Mouse (Mus musculus) heart, postnatal 4 days (tissue): Measurements from ENCODE around the gene Zbtb21. TPM values are rescaled to one million over a fixed set of nuclear protein-coding genes. Genes with fewer than 3 reads are reported as not detected.
A peak's percentile ranks its signal among the peaks of the same experiment; 100 is the strongest.
"Not testable (repeated sequence)": the region's sequence is repeated elsewhere in the genome, so short reads cannot be mapped to it uniquely, and the experiment has no call there.

Experiments
- DNase-seq: peaks from one replicate; pipeline ENCODE4 v3.0.0; 2021
- total RNA-seq, 2 experiments: library from RNA; stranded (reverse); gene quantifications; 2 replicates each; pipeline ENCODE4 v1.2.3; 2021

Zbtb21 gene
- total RNA-seq, 2 experiments from 2014 or later, result 17.1 to 18.2 TPM

DNA sequence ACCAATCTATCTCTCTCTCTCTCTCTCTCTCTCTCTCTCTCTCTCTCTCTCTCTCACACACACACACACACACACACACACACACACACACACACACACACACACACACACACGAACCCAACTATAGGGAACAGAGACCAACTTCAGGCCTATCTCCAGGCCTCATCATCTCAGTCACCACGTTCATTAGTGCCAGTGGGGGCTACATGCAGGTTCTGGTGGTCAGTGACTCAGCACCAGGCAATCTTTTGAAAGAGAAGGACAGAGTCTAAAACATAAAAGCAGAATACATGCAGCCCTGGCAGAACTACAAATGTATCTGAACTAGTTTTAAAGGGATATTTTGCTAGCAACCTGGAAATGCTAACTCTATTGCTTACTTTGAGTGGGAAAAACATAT lies 15.4 kb downstream of the Zbtb21 start:
- not testable (repeated sequence) for DNase-seq

DNA sequence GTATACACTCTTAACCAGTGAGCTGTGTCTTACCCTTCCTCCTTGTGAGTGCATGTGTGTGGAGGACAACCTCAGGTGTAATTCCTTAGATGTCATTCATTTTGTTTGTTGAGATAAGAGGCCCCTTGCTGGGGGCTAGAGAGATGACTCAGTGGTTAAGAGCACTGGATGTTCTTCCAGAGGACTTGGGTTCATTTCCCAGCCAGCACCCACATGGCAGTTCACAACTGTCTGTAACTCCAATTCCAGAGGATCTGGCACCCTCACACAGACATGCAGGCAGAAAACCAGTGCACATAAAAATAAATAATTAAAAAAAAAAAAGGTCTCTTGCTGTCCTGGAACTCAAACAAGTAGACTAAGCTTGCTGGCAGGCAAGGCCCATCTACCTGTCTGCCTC lies 20.6 kb downstream of the Zbtb21 start:
- no peak for DNase-seq

DNA sequence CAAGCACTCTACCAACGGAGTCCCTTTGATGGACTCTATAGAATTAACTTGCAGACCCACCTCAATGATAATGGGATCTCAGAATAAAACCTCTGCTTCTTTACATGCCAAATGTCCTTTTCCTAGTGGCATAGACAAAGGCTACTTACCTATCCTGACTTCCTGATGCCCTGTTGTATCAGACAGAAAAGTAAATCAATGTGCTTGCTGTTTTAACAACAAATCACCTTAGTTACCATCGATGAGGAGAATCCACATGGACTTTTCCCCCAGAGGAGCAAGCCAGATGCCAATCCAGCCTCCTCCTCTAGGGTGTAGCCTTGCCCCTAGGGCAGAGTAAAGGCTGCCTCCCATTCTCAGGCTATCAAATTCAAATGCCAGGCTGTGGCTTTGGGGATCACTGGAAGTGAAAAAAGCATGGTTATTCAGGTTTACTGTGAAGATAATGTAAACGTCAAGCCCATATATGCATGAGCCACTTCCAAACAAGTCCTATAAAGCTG lies 21.9 kb downstream of the Zbtb21 start:
- DNase-seq, result no peak

DNA sequence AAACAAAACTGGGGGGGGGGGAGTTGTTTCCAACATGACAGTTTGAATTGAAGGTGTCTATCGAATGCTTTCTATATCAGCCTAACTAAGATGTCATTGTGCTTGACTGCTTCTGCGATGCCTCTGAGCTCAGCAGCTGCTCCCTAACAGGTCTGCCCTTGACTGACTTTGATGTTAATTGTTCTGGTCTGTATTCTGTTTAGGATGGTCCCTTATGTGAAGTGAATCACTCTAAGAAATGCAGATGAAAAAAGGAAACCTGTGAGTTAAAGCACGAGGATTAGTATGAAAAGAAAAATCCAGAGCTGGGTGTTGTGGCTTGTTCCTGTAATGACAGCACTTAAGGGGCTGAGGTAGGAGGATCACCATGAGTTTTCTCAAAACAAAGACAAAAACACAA lies 26.6 kb downstream of the Zbtb21 start:
- no peak for DNase-seq

DNA sequence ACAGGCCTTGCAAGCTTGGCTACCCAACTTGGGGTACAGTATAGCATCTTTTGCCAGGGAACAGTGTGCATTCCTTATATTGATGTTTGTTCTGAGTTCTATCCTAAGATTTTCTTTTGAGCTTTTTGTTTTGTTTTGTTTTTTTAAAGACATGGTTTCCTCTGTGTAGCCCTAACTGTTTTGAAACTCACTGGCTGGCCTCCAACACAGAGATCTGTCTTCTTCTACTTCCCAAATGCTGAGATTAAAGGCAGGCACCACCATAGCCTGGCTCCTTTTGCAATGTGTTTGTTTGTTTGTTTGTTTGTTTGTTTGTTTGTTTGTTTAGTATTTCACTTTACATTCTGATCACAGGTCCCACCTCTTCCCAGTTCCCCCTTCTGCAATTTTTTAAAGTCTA lies 32.2 kb downstream of the Zbtb21 start:
- DNase-seq, result no peak

DNA sequence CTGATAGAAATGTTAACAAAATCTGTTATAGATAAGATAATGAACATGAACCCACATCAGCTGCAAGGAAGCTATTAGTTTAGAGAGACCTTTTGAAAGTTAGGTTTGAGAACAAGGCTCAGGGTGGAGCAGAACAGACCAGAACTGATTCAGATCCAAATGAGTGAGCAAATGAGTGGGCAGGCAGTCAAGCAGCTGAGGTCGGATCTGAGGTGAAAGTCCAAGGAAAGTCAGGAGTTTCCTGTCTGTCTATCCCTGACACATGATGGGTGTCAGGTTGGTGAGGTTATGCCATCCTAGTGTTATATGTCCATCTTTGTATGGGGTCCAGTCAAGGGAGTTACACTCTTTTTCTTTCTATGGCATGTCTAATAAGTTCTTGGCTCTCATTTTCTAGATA lies 32.9 kb downstream of the Zbtb21 start:
- DNase-seq, result no peak

DNA sequence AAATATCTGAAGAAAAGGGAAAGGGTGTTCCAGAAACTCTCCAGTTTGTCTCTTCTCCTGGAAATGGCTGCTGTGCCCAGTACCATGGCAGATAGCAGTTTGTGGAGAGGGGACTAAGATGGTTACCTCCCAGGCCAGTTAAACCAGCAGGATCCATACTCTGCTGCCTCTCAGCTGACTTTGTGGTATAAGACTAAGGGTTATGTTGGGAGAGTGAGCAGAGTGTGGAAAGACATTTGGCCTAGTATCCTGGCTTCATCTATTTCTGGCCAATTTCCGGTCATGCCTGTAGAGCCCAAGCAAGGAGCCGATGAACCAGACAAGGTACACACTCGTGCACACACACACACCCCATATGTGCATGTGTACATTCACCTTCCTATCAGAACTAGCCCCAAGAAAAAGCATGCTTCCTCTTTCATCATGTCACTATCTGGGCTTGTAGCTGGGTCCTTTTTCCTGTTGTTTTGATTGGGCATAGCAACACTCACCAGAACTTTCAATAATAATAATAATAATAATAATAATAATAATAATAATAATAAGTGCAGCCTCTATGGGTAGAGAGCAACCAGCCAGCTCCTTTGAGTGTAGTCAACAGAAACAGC lies 35.0 kb downstream of the Zbtb21 start:
- no peak for DNase-seq

DNA sequence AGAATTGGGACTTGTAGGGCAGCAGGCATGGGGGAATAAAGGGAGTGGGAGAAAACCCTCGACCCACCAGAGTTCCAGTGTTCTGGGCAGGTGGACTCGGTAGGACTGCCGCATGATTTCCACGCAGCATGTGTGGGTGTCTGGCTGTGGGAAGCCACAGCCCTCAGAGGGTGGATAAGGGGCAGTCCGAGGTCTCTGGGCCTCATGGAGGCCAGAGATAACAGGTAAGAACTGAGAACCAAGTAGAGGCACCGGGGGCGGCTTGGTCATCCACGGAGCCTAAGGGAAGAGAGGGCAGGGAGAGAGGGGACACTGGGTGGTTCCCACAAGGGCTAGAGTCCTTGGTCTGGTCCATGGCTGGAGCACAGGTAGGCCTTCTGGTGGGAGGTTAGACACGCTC lies 36.0 kb downstream of the Zbtb21 start:
- no peak for DNase-seq

DNA sequence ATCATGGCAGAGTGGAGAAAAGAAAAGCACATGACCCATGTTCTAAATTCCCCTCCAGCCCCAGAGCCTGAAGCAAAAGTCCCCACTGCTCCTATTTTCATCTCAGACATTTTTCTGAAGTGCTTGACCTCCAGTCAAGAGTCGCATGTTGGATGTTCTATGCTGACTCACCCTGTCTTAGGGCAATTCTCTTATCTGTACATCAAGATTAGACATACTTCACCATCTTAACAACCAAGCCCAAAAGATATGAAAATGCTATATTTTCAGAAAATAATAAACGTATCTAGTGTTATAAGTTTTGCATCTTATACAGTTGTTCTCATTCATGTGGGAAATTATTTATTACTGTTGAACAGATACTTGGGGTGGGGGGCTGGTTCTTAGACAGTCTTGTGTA lies 36.7 kb downstream of the Zbtb21 start:
- DNase-seq, result no peak

DNA sequence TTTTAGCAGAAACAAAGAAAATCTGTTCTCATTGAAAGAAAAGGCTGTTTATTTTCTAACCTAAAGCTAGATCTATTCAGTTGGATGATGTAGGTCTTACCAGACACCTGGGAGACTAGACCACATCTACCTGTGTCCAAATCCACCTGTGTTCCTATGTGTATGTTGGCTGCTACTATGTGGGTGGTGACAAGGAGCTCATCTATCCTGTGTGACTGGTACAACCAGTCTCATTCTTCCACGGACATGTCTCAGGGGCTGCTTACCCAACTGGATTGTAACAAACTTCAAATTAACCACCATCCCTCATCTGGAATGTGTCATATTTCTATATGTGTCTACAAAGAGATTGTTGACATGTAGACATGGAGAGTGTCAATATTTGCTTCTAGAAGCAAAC lies 38.7 kb downstream of the Zbtb21 start:
- no peak for DNase-seq

DNA sequence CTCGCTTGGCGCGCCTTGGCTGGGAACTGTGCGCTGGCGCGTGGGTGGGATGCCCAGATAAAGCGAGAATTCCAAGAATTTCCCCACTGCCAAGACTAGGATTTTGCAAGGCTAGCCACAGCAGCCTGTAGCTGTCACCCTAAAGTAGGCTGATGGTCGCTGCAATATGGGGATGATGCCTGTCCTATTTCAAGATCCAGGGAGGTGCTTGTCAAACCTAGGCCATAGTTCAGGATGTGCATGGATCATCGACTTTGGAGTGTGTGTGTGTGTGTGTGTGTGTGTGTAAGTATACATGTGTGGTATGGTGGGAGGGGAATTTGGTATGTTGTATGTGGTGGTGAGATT lies 39.7 kb downstream of the Zbtb21 start:
- DNase-seq, result no peak

DNA sequence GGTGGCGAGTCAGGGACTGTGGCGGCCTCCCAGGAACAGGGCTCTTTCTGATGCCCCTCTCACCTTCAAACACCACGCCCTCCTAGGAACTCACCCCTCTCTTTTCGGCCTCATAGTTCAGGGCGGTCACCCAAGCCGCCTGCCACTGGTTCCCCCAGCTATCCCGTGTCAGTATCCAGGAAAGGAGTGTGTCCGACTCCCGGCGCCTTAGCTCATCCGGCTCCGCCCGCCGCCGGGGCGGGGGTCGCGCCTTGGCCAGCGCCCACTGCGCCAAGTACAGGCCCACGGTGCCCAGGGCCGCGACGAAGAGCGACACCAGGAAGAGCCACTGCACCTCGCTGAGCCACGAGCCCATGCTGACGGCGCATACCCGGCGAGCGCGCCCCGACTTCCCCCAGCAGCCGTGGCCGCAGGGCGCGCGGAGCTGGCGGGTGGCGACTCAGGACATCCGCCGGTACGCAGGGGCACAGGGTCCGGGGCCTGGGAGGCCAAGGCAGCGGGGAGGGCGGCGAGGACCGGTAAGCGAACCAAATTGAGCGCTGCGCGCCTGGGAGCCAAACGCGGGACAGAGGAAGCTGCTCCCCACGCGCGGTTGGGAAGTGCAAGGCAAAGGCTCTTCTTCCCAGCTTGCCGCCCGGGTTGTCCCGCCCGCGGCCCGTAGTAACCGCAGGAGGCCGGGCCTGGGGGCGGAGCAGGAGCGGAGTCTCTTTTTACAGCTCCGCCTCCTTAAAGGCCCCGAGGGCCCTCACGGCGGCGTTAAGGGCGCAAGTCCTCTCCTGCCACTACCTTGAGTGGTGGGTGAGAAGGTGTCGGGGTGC lies 40.3 kb downstream of the Zbtb21 start:
- peak; percentile 88 for DNase-seq

DNA sequence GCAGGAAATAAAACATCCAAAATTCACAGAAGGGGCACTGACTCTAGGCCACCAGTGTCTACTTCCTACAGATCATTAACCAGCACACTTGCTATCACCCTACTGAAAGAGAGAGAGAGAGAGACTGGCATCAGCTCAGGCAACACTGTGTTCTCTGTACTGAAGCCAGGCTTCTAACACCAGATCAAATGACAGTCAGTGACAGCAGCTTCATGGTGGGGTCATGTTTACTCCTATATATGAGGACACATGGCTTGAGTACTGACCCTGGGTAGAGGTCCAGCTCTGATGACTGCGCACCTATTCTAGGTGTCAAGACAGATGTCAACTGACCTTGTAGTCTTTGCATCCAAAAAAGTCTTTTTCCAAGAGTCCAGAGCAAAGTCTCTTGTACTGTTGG lies 41.8 kb downstream of the Zbtb21 start:
- no peak for DNase-seq

DNA sequence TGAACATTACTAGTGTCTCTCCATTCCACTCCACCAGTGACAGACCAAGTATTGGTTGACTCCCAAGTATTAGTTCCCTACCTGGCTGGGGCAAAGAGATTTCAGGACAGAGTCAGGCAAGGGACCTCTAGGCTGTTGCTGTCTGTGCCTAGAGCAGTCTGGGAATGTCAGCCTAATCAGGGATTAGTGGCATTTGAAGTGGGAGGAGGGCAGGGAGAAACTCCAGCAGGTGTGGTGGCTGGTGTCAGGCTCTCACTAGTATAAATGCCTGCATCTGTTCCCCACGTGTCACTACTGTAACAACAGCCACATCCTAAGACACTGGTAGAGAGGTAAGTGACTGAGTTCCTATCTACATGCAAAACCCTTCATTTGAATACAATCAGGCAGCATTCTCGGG lies 42.6 kb downstream of the Zbtb21 start:
- no peak for DNase-seq

DNA sequence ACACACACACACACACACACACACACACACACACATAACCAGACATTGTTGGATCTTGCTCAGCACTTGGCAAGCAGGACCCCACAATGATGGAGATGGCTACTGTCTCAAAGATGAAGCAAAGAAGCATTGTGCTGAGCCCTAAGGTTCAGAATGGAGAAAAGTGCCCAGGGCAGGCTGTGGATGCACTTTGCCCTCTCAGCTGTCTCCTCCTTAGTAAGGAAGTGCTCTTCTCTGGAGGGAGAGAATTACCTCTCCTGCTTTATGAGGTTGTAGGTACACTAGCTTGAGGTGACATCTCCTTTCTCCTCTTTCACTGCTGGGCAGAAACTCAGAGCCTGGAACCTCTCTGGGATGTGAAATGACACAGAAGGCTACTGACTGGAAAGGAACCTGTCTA lies 49.5 kb downstream of the Zbtb21 start:
- no peak for DNase-seq

DNA sequence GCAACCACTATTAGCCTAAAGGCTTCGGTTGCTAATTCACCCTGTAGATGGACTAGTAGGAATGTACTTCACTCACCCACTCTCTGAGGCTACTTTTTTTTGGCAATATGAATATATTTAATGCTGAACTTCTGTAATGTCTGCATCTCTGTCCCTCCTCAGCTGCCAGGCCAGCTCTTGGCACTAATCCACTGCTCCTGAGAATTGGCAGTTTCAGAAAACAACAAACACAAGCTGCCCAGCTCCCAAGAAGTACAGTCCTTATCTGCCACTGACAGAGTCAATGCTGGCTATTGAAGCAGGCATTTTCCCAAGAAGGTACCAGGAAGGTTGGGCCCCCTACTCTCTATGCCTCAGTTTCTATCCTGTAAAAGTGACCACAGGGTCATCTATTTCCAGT lies 53.1 kb downstream of the Zbtb21 start:
- no peak for DNase-seq

DNA sequence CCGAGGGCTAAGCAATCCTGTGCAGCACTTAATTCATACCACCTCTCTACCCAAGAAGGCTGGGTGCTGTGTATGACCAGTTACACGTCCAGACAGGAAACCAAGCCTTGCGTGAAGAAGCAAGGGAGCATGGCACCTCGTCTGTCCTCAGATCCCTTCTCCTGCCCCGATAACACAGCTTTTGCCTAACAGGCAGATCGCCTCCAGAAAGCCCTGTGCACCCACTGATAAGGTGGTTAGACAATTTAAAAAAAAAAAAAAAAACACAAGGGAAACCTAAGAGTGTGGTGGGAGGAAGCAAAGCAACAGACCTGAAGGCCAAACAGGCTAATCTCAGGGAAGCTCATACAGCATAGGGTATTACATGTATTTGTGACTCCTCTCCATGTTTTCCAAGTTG lies 54.9 kb downstream of the Zbtb21 start:
- no peak for DNase-seq

DNA sequence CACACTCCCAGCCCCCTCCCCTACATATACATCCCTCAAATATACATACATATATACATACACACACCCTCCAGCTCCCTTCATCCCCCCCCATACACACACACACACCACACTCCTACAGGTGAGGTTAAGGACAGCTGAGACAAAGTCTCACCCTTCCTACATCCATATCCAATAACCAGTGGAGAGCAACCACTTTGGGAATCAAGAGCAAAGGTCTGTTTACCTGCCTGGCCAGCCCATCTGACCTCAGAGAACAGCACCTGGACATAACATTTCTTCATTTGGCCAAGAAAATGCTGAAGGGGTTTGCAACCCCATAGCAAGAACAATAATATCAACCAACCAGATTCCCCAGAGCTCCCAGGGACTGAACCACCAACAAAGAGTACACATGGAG lies 56.1 kb downstream of the Zbtb21 start:
- no peak for DNase-seq

DNA sequence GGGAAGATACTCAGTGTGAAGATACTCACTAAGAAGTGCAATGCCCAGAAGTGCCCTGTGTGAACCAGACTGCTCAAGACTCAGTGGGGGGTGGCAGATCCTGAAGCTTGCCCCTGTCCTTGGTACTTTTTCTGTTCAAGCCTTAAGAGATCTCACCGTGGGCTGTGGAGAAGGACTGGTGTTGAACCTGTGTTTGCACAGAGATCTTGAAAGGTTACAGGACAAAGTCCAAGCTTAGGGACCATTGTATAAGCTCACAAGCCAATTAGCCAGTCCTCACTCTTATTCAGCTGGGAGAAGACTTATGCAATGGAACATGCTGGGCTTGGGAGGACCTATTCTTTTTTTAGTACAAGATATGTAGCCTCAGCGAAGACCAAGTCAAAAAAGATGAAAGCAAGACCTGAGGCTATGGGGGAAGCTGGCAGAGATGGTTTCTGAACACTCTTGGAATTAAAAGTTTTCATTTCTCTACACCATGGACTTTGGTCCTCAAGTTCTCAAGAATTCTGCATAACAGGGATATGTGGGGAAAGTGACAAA lies 56.9 kb downstream of the Zbtb21 start:
- DNase-seq, result no peak

DNA sequence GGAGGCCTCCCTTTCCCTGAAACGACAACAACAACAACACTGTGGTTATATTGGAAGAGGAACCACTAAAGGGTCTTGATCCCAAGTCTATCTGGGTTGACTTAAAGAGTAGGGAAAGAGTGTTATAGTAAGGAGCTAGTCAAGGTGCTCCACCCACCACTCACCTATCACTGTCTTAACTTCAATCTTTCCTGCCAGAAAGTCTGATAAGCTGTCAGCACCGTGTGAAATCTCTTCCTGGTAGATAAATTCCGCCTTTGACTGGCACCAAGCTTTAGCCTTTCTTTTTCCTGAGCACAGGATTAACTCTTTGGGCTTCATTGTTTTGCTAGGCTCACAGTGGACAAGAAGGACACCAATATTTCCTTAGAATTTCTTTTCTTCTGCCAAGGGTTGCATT lies 58.4 kb downstream of the Zbtb21 start:
- no peak for DNase-seq

DNA sequence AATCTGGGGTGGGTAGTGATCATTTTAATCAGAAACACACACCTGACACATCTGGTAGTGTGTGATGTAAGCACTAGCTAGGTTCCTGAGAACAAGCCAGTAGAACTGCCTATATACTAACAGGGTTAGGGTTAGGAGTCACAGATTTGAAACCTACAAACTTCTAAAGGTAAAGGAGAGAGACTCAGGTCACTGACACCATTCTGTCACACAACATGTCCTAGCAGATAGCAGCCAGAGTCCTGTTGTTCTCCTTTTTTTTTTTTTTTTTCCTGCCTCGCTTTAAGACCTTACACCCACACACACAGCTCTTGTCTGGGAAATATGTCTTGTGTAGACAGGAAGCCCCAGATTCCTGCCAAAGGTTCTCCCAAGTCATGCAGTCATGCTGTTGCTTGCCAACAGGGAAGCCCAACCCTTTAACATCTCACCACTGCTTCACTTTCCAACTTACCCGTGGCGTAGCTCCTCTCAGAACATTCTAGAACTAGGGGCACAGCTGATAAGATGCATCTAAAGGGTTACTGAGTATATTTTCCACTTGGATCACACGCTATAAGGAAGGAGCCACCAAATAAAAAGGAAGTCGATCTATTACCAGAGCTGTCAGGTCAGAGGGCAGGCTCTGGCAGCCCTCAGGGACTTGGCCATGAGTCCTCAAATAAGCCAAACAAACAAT lies 64.9 kb downstream of the Zbtb21 start:
- peak; percentile 66 for DNase-seq
